Mouse (Mus musculus): ENCODE measurements at regions not wholly inside any gene's neighbourhood (a gene's known extent, or its start where the extent isn't known, plus 50 kb on each side); places are given as distances from the start of the nearest gene placed in this dataset.

DNA sequence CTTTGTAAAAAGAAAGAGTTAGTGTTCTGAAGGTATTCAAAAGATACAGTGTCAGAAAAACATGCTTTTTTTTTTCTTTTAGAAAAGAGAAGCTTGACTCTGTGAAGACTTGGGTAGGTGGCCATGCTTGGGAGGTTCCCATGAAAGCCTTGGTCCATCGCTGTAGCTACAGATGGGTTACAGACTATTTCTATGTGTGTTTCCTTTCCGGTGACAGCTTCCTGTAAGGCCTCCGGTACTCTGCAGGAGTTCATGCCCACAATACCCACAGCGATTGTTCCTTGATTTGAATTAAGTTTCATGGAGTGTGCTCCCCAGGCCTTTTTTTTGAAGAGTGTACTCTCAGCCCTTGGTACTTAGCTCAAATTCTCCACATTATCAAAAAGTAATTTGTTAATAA, 604.1 kb upstream of the Mef2c start:
- Histone ChIP-seq H3K79me2 (ENCODE audit: control insufficient read depth, insufficient read depth, low read length) (no peaks in the 10 kb centered on the region), H3K9ac (ENCODE audit: low read depth, low read length) (no peak overlapping the region), H3K36me3 (ENCODE audit: control insufficient read depth, insufficient read depth, low read length) (no peaks in the 10 kb centered on the region), H3K4me3 (ENCODE audit: insufficient read depth, low read depth, low read length) (no peak overlapping the region), H3K27me3 (ENCODE audit: control insufficient read depth, insufficient read depth, low read length) (no peaks in the 10 kb centered on the region), H3K27ac (replicated peaks; ENCODE audit: insufficient read depth, low read depth, low read length) (no peak overlapping the region), H3K4me1 (ENCODE audit: control insufficient read depth, insufficient read depth, low read length) (no peaks in the 10 kb centered on the region)
- TF ChIP-seq POLR2A (IDR thresholded peaks at IDR 0.05; ENCODE audit: extremely low read depth, insufficient read depth, low read length) (no peak), CTCF (IDR thresholded peaks at IDR 0.05; ENCODE audit: low read depth, low read length) (no peak)
- DNase-seq (ENCODE audit: extremely low read depth, low read depth, low spot score), result no peak
- WGBS, result 73% methylated on average over 4 of the region's 4 CpGs

DNA sequence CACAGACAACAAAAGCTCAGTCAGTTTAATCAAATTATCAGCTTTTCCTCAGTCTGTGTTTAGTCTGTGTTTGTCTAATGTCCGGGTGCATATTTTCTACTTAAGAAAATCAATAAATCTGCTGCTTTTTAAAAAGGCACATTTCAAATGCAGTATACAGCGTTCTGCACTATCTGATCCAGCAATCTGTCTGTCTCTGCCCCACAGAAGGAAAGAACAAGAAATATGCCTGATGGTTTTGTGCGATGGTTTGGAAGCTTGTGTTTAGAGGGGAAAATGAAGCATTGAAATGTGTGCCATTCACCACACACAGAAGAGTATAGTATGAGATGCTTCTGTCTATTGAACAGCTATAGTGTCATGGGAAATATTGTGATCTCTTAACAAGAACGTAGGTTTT, 601.7 kb upstream of the Mef2c start:
- H3K36me3 ChIP-seq (ENCODE audit: control insufficient read depth, insufficient read depth, low read length), result no peaks in the 10 kb centered on the region
- no peak for TF ChIP-seq CTCF (IDR thresholded peaks at IDR 0.05; ENCODE audit: low read depth, low read length)
- no peak for TF ChIP-seq POLR2A (IDR thresholded peaks at IDR 0.05; ENCODE audit: extremely low read depth, insufficient read depth, low read length)
- no peak for DNase-seq (ENCODE audit: extremely low read depth, low read depth, low spot score)
- H3K4me3 ChIP-seq (ENCODE audit: insufficient read depth, low read depth, low read length), result no peak overlapping the region
- no peak overlapping the region for H3K9ac ChIP-seq (ENCODE audit: low read depth, low read length)
- 60% methylated on average over 4 of the region's 4 CpGs for WGBS
- H3K27ac ChIP-seq (replicated peaks; ENCODE audit: insufficient read depth, low read depth, low read length), result no peak overlapping the region
- no peaks in the 10 kb centered on the region for H3K4me1 ChIP-seq (ENCODE audit: control insufficient read depth, insufficient read depth, low read length)
- no peaks in the 10 kb centered on the region for H3K79me2 ChIP-seq (ENCODE audit: control insufficient read depth, insufficient read depth, low read length)
- no peaks in the 10 kb centered on the region for H3K27me3 ChIP-seq (ENCODE audit: control insufficient read depth, insufficient read depth, low read length)

DNA sequence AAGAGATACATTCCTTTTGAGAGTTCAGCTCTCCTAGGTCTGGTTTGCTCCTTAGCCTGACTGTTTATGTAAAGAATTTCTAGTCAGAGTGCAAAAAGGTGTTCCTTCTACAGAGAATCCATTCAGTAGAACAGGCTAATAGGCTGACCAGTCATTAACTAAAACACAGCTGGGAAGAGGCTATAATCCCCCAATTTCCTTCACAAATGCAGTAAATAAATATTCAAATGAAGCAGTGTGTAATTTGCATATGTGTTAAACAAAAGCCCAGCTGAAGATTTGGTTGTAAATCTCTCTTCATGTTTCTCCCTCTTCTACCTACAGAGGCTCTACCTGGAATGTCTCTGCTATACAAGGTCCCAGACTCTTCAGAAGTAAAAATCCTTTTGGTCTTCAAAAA, 600.2 kb upstream of the Mef2c start:
- no peaks in the 10 kb centered on the region for H3K27me3 ChIP-seq (ENCODE audit: control insufficient read depth, insufficient read depth, low read length)
- H3K27ac ChIP-seq (replicated peaks; ENCODE audit: insufficient read depth, low read depth, low read length), result no peak overlapping the region
- no peak overlapping the region for H3K4me3 ChIP-seq (ENCODE audit: insufficient read depth, low read depth, low read length)
- H3K36me3 ChIP-seq (ENCODE audit: control insufficient read depth, insufficient read depth, low read length), result no peaks in the 10 kb centered on the region
- TF ChIP-seq CTCF (IDR thresholded peaks at IDR 0.05; ENCODE audit: low read depth, low read length) (no peak), POLR2A (IDR thresholded peaks at IDR 0.05; ENCODE audit: extremely low read depth, insufficient read depth, low read length) (no peak)
- no peaks in the 10 kb centered on the region for H3K4me1 ChIP-seq (ENCODE audit: control insufficient read depth, insufficient read depth, low read length)
- no peak for DNase-seq (ENCODE audit: extremely low read depth, low read depth, low spot score)
- H3K79me2 ChIP-seq (ENCODE audit: control insufficient read depth, insufficient read depth, low read length), result no peaks in the 10 kb centered on the region
- no peak overlapping the region for H3K9ac ChIP-seq (ENCODE audit: low read depth, low read length)

DNA sequence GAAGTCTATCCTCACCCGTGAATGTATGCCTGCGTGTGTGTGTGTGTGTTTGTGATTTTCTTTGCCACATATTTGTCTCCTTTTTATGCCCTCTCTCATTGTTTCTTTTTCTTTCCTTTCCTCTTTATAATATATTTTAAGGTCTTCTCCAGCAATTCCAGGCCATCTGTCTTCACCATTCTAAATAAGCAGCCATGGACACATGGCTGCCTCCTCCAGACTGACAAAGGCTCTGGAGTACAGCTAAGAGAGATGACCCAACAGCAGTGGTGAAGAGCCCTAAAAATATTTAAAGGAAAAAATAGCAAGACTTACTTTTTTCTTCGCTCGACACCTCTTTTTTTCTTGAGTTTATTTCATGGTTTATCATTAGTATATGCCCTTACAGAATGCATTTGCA, 596.1 kb upstream of the Mef2c start:
- Histone ChIP-seq H3K27ac (replicated peaks; ENCODE audit: insufficient read depth, low read depth, low read length) (no peak overlapping the region), H3K27me3 (ENCODE audit: control insufficient read depth, insufficient read depth, low read length) (no peaks in the 10 kb centered on the region), H3K36me3 (ENCODE audit: control insufficient read depth, insufficient read depth, low read length) (no peaks in the 10 kb centered on the region), H3K79me2 (ENCODE audit: control insufficient read depth, insufficient read depth, low read length) (no peaks in the 10 kb centered on the region), H3K4me3 (ENCODE audit: insufficient read depth, low read depth, low read length) (no peak overlapping the region), H3K9ac (ENCODE audit: low read depth, low read length) (no peak overlapping the region), H3K4me1 (ENCODE audit: control insufficient read depth, insufficient read depth, low read length) (no peaks in the 10 kb centered on the region)
- TF ChIP-seq CTCF (IDR thresholded peaks at IDR 0.05; ENCODE audit: low read depth, low read length) (no peak), POLR2A (IDR thresholded peaks at IDR 0.05; ENCODE audit: extremely low read depth, insufficient read depth, low read length) (no peak)
- 90% methylated on average over 4 of the region's 4 CpGs for WGBS
- no peak for DNase-seq (ENCODE audit: extremely low read depth, low read depth, low spot score)

DNA sequence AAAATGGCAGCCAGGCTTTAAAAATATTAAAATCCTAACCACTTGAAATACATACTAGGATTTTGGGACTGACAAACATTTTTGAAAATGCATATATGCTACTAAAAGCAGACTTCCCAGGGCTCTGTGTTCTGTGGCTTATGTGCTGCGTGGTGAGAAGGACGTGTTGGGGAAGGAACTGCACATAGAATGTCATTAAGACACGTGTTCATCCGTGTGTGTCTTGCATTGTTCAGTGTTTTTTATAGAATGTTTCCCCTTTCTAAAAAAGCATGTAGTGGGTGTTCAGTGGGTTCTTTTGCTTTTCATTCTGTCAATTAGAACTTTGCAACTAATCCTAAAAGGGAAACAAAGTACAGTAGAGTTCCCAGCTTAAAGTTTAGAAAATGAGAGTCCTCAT, 594.7 kb upstream of the Mef2c start:
- H3K36me3 ChIP-seq (ENCODE audit: control insufficient read depth, insufficient read depth, low read length), result no peaks in the 10 kb centered on the region
- no peak overlapping the region for H3K9ac ChIP-seq (ENCODE audit: low read depth, low read length)
- H3K27me3 ChIP-seq (ENCODE audit: control insufficient read depth, insufficient read depth, low read length), result no peaks in the 10 kb centered on the region
- no peaks in the 10 kb centered on the region for H3K79me2 ChIP-seq (ENCODE audit: control insufficient read depth, insufficient read depth, low read length)
- TF ChIP-seq CTCF (IDR thresholded peaks at IDR 0.05; ENCODE audit: low read depth, low read length) (no peak), POLR2A (IDR thresholded peaks at IDR 0.05; ENCODE audit: extremely low read depth, insufficient read depth, low read length) (no peak)
- WGBS, result 86% methylated on average over 4 of the region's 4 CpGs
- H3K27ac ChIP-seq (replicated peaks; ENCODE audit: insufficient read depth, low read depth, low read length), result no peak overlapping the region
- no peak overlapping the region for H3K4me3 ChIP-seq (ENCODE audit: insufficient read depth, low read depth, low read length)
- no peaks in the 10 kb centered on the region for H3K4me1 ChIP-seq (ENCODE audit: control insufficient read depth, insufficient read depth, low read length)
- DNase-seq (ENCODE audit: extremely low read depth, low read depth, low spot score), result no peak

DNA sequence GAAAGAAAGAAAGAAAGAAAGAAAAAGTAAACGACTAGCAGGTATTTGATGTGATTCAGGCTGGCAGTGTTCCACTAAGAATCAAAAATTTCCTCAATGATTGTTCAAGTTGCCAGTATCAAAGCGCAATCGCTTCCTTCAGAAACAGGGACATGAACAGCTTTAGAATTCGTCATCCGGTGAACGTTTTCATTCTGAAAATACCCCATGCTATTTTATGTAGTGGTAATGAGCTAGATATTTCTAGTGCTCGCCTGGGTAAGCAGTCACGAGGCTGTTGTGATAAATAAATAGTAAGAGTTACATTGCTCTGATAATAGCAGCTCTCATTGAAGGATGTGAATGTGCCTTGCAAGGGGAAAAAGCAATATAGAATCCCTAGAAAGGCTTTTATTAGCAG, 591.0 kb upstream of the Mef2c start:
- no peak for TF ChIP-seq CTCF (IDR thresholded peaks at IDR 0.05; ENCODE audit: low read depth, low read length)
- TF ChIP-seq POLR2A (IDR thresholded peaks at IDR 0.05; ENCODE audit: extremely low read depth, insufficient read depth, low read length), result no peak
- Histone ChIP-seq H3K4me3 (ENCODE audit: insufficient read depth, low read depth, low read length) (no peak overlapping the region), H3K36me3 (ENCODE audit: control insufficient read depth, insufficient read depth, low read length) (no peaks in the 10 kb centered on the region)

More for the DNA sequence above, 591.0 kb upstream of the Mef2c start:
- no peak overlapping the region for H3K27ac ChIP-seq (replicated peaks; ENCODE audit: insufficient read depth, low read depth, low read length)
- WGBS, result 77% methylated on average over 8 of the region's 8 CpGs
- DNase-seq (ENCODE audit: extremely low read depth, low read depth, low spot score), result no peak
- H3K4me1 ChIP-seq (ENCODE audit: control insufficient read depth, insufficient read depth, low read length), result no peaks in the 10 kb centered on the region
- no peak overlapping the region for H3K9ac ChIP-seq (ENCODE audit: low read depth, low read length)
- H3K27me3 ChIP-seq (ENCODE audit: control insufficient read depth, insufficient read depth, low read length), result no peaks in the 10 kb centered on the region
- H3K79me2 ChIP-seq (ENCODE audit: control insufficient read depth, insufficient read depth, low read length), result no peaks in the 10 kb centered on the region

All from liver, adult 2 months (tissue).